Mouse (Mus musculus) embryonic facial prominence, embryonic 14.5 days (tissue): ENCODE data around the gene F11r. TPM values are rescaled to one million over a fixed set of nuclear protein-coding genes. Genes with fewer than 3 reads are reported as not detected.
A peak's percentile ranks its signal among the peaks of the same experiment; 100 is the strongest.

Experiments used
- ATAC-seq: fragments of 200-750 bp; cut with Nextera tagmentation; 2 replicates; pipeline ENCODE4 v1.8.0; 2017; ENCODE audit warnings: low read depth, moderate number of reproducible peaks, moderate TSS enrichment
- DNase-seq: peaks from one replicate; pipeline ENCODE4 v3.0.0-alpha.2; 2015; ENCODE audit warnings: low spot score
- H3K27ac ChIP-seq: fragments of 300-500 bp; sonication (generic); replicated peaks from 2 replicates; pipeline ENCODE4 v1.5.1; 2014; ENCODE audit warnings: low read depth, mild to moderate bottlenecking, low read length, moderate library complexity
- H3K27me3 ChIP-seq: fragments of 300-500 bp; sonication (generic); replicated peaks from 2 replicates; pipeline ENCODE4 v1.6.1; 2014; ENCODE audit warnings: low read length; ENCODE audit not compliant: control insufficient read depth, insufficient read depth
- H3K36me3 ChIP-seq: fragments of 300-500 bp; sonication (generic); 2 replicates; pipeline ENCODE4 v1.6.1; 2014; ENCODE audit warnings: low read length, mixed read lengths; ENCODE audit not compliant: control insufficient read depth, insufficient read depth
- H3K4me1 ChIP-seq: fragments of 300-500 bp; sonication (generic); 2 replicates; pipeline ENCODE4 v1.6.1; 2014; ENCODE audit warnings: antibody characterized with exemption, low read length; ENCODE audit not compliant: control insufficient read depth, insufficient read depth
- H3K4me2 ChIP-seq: fragments of 300-500 bp; sonication (generic); 2 replicates; pipeline ENCODE4 v1.6.1; 2014; ENCODE audit warnings: low read depth, mild to moderate bottlenecking, low read length, moderate library complexity, mixed read lengths
- H3K4me3 ChIP-seq: fragments of 300-500 bp; sonication (generic); 2 replicates; pipeline ENCODE4 v1.5.1; 2014; ENCODE audit warnings: low read depth, mild to moderate bottlenecking, low read length
- H3K9ac ChIP-seq: fragments of 300-500 bp; sonication (generic); 2 replicates; pipeline ENCODE4 v1.6.1; 2014; ENCODE audit warnings: low read depth, mild to moderate bottlenecking, low read length, moderate library complexity, mixed read lengths
- H3K9me3 ChIP-seq: fragments of 300-500 bp; sonication (generic); 2 replicates; pipeline ENCODE4 v1.6.1; 2016; ENCODE audit warnings: low read length; ENCODE audit not compliant: control insufficient read depth
- WGBS: fragments of 180-500 bp; shearing (Covaris S2); extraction: QIAGEN DNeasy Blood & Tissue Kit; methylation state at CpG from one replicate; pipeline ENCODE4 v1.1.7; 2014; 5-methylcytosine and 5-hydroxymethylcytosine counted together
- polyA plus RNA-seq: library from polyadenylated mRNA; unstranded; fragments of >200 nt; fragmentation: Nextera tagmentation; extraction: Ambion mirVana; gene quantifications from 2 replicates; pipeline ENCODE4 v1.2.1, GENCODE M21; 2014

F11r gene
- 27.0 and 29.5 TPM in 2 replicates for polyA plus RNA-seq

- Histone ChIP-seq H3K27me3 (peaks cover 35% of the 10 kb centered on the region), H3K36me3 (no peaks in the 10 kb centered on the region), H3K9me3 (no peaks in the 10 kb centered on the region), H3K4me1 (peaks cover 15% of the 10 kb centered on the region; the same call in 1 of the 2 replicates), H3K27ac (peak within 1 kb of the TSS; percentile 65), H3K9ac (peak within 1 kb of the TSS; percentile 62), H3K4me3 (peak within 1 kb of the TSS; percentile 49), H3K4me2 (peak within 1 kb of the TSS; percentile 65)
- 2% methylated on average over 40 of the region's 46 CpGs for WGBS
- DNase-seq (peak; percentile 92), ATAC-seq (peak; percentile 88)
These were observed at the start of gene F11r for GRCm38 (mm10) chr1:171437264-171438013. F11r (plus strand) TSS chr1:171437535.

DNA sequence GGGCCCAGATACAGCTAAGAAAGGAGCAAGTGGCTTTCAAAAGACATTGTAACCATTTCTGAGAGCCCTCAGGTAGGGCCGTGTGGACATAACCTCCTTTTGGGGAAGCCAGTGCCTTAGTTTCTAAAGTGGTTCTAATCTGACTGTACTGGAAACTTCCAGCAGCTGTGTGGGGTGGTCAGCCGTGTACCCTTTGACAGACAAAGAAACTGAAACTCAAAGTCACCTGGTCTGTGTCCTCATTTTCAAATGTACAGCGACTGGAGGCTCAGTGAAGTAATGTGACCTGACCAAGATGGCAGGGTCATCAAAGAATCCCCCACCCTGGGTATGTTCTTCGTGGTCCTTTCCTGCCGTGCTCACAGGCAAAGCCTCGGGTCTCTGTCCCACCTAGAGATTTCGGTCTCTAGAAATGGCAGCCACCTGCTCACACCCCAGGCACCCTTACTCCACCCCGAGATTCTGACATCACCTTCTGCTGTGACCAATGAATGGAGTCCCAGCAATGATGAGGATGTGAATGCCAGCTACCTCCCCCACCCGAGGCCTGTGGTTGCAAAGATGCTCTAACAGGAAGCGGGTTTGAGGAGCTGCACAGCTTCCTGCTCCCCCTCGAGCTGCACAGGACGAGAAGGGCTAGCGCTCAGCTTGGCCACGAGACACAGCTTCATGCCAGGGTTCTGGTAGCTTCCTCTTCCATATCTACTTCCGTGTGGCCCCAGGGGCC, 48.8 kb upstream of the F11r start, which contains the start of gene Arhgap30:
Gene Arhgap30 (plus strand): TSS at position 579 of the 727 bp plus-strand sequence.
- no peak for ATAC-seq
- H3K4me2 ChIP-seq = no peak within 1 kb of the TSS

GRCm38 (mm10) chr1:171390101-171390500, 47.2 kb upstream of the F11r start:
- no peaks in the 10 kb centered on the region for H3K27me3 ChIP-seq
- ATAC-seq (no peak), DNase-seq (no peak)
- 72% methylated on average over 2 of the region's 4 CpGs for WGBS
- H3K4me1 ChIP-seq = no peaks in the 10 kb centered on the region
- H3K9me3 ChIP-seq = no peaks in the 10 kb centered on the region
- no peak overlapping the region for H3K27ac ChIP-seq
- no peak overlapping the region for H3K9ac ChIP-seq
- no peaks in the 10 kb centered on the region for H3K36me3 ChIP-seq
- no peak overlapping the region for H3K4me2 ChIP-seq
- no peak overlapping the region for H3K4me3 ChIP-seq

More for the DNA sequence above, 48.8 kb upstream of the F11r start, which contains the start of gene Arhgap30:
- WGBS = 80% methylated on average over 15 of the region's 15 CpGs
- no peaks in the 10 kb centered on the region for H3K4me1 ChIP-seq
- peak; percentile 23 for DNase-seq
- H3K36me3 ChIP-seq = no peaks in the 10 kb centered on the region
- H3K27ac ChIP-seq = no peak within 1 kb of the TSS
- no peaks in the 10 kb centered on the region for H3K27me3 ChIP-seq
- H3K4me3 ChIP-seq = no peak within 1 kb of the TSS
- H3K9me3 ChIP-seq = no peaks in the 10 kb centered on the region
- H3K9ac ChIP-seq = no peak within 1 kb of the TSS

DNA sequence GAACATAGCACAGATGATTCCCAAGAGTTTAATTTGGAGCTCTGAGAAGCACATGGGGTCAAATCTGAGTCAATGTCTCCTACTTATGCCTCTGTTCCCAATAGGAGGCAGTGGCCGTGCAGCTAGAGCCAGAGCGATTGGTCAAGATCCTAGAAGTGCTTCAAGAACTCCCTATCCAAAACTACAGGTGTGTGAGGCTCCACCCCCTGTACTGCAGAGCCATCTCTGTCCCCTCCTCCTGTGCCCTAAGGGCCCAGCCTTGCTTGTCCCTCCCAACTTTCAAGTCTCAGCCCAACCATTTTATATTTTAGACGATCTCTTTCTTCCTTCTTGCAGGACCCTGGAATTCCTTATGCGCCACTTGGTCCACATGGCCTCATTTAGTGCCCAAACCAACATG, 35.5 kb upstream of the F11r start:
- H3K9ac ChIP-seq = no peak overlapping the region
- WGBS = 76% methylated on average over 4 of the region's 4 CpGs
- no peak for ATAC-seq

DNA sequence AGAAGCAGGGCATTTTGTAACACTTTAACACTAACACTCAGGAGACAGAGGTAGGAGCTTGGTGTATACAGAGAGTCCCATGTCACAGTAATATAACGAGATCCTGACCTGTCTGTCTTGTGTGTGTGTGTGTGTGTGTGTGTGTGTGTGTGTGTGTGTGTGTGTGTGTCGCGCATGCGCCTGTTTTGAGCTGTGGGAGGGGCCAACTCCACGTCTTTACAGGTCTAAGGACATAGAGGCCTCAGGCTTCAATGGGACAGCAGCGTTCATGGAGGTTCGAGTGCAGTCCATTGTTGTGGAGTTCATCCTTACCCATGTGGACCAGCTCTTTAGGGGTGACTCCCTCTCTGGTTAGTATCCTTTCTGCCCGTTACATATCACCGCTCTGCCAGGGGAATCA, 34.3 kb upstream of the F11r start:
- Histone ChIP-seq H3K4me2 (no peak overlapping the region), H3K9ac (no peak overlapping the region), H3K9me3 (no peaks in the 10 kb centered on the region), H3K36me3 (no peaks in the 10 kb centered on the region), H3K4me1 (no peaks in the 10 kb centered on the region), H3K27ac (no peak overlapping the region), H3K4me3 (no peak overlapping the region), H3K27me3 (no peaks in the 10 kb centered on the region)
- no peak for ATAC-seq
- 67% methylated on average over 6 of the region's 9 CpGs for WGBS
- no peak for DNase-seq

More for the DNA sequence above, 35.5 kb upstream of the F11r start:
- Histone ChIP-seq H3K27ac (no peak overlapping the region), H3K27me3 (no peaks in the 10 kb centered on the region), H3K4me3 (no peak overlapping the region), H3K9me3 (no peaks in the 10 kb centered on the region), H3K4me1 (no peaks in the 10 kb centered on the region), H3K36me3 (no peaks in the 10 kb centered on the region), H3K4me2 (no peak overlapping the region)
- DNase-seq = no peak

- Histone ChIP-seq H3K9me3 (no peaks in the 10 kb centered on the region), H3K27ac (no peak overlapping the region), H3K36me3 (no peaks in the 10 kb centered on the region), H3K4me2 (no peak overlapping the region), H3K27me3 (no peaks in the 10 kb centered on the region), H3K9ac (no peak overlapping the region), H3K4me3 (no peak overlapping the region), H3K4me1 (no peaks in the 10 kb centered on the region)
- DNase-seq = no peak
- no peak for ATAC-seq
- 79% methylated on average over 5 of the region's 5 CpGs for WGBS
These were observed 30.1 kb upstream of the F11r start for GRCm38 (mm10) chr1:171407263-171407662.

DNA sequence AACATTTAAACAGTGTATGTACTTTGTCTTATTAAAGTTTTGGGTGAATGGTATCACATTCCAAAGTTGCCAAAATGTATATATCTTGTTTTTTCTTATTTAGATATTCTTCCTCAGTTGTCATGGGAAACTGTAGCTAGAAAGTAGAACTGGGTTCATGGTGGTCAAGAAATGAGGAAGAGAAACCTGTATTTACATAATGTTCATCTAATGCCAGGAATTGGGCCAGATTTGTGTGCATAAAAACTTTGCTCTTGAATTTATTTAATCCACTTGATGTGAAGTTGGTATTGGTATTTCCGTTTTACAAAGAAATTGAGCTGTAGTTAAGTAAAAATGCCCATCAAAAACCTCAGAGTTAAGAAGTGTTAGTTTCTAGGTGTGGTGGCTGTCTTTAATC, 27.1 kb upstream of the F11r start:
- H3K4me2 ChIP-seq = no peak overlapping the region
- no peak overlapping the region for H3K9ac ChIP-seq
- DNase-seq (no peak), ATAC-seq (no peak)
- H3K27me3 ChIP-seq = no peaks in the 10 kb centered on the region
- H3K9me3 ChIP-seq = no peaks in the 10 kb centered on the region
- no peak overlapping the region for H3K4me3 ChIP-seq
- H3K36me3 ChIP-seq = peaks cover 4% of the 10 kb centered on the region
- WGBS = 91% methylated on average over 1 of the region's 1 CpGs
- no peak overlapping the region for H3K27ac ChIP-seq
- peaks cover 6% of the 10 kb centered on the region; the same call in 1 of the 2 replicates for H3K4me1 ChIP-seq

GRCm38 (mm10) chr1:171410947-171411484, 26.3 kb upstream of the F11r start, which contains the start of gene Usf1:
Usf1 (plus strand) TSS chr1:171411313.
- Histone ChIP-seq H3K9me3 (no peaks in the 10 kb centered on the region), H3K27ac (peak within 1 kb of the TSS; percentile 93), H3K4me3 (peak within 1 kb of the TSS; percentile 89), H3K36me3 (peaks cover 12% of the 10 kb centered on the region), H3K4me2 (peak within 1 kb of the TSS; percentile 63), H3K27me3 (no peaks in the 10 kb centered on the region), H3K9ac (peak within 1 kb of the TSS; percentile 93), H3K4me1 (peaks cover 6% of the 10 kb centered on the region; the same call in 1 of the 2 replicates)
- peak; percentile 98 for DNase-seq
- peak; percentile 98 for ATAC-seq
- under 1% methylated on average over 36 of the region's 36 CpGs for WGBS
